Mouse (Mus musculus): Measurements from ENCODE around the gene 1700042G07Rik.

- no peak for TF ChIP-seq CTCF (IDR thresholded peaks at IDR 0.05; ENCODE audit: borderline replicate concordance, insufficient read depth, low read length)
- no peak for TF ChIP-seq POLR2A (IDR thresholded peaks at IDR 0.05; ENCODE audit: low read depth, low read length)
Observed at GRCm38 (mm10) chr4:116157882-116158281, 15.3 kb upstream of the 1700042G07Rik start.
